Mouse (Mus musculus) liver, embryonic 13.5 days (tissue): ENCODE measurements around the gene Mlxip. TPM values are rescaled to one million over a fixed set of nuclear protein-coding genes. Genes with fewer than 3 reads are reported as not detected.
A peak's percentile ranks its signal among the peaks of the same experiment; 100 is the strongest.

Experiments
- ATAC-seq: fragments of 200-750 bp; cut with Nextera tagmentation; 2 replicates; pipeline ENCODE4 v1.8.0; 2017; ENCODE audit warnings: low read depth, mild to moderate bottlenecking, moderate number of reproducible peaks, moderate library complexity
- DNase-seq: peaks from one replicate; pipeline ENCODE4 v3.0.0; 2022
- H3K27ac ChIP-seq: fragments of 300-500 bp; sonication (generic); 2 replicates; pipeline ENCODE4 v1.5.1; 2015; ENCODE audit warnings: moderate library complexity, mild to moderate bottlenecking, inconsistent platforms
- H3K27me3 ChIP-seq: fragments of 300-500 bp; sonication (generic); 2 replicates; pipeline ENCODE4 v1.6.1; 2015; ENCODE audit warnings: mild to moderate bottlenecking, inconsistent platforms
- H3K36me3 ChIP-seq: fragments of 300-500 bp; sonication (generic); 2 replicates; pipeline ENCODE4 v1.6.1; 2015; ENCODE audit warnings: mild to moderate bottlenecking, inconsistent platforms
- H3K4me1 ChIP-seq: fragments of 300-500 bp; sonication (generic); replicated peaks from 2 replicates; pipeline ENCODE4 v1.6.1; 2015; ENCODE audit warnings: inconsistent platforms
- H3K4me2 ChIP-seq: fragments of 300-500 bp; sonication (generic); 2 replicates; pipeline ENCODE4 v1.6.1; 2015; ENCODE audit warnings: inconsistent platforms, mild to moderate bottlenecking, moderate library complexity
- H3K4me3 ChIP-seq: fragments of 300-500 bp; sonication (generic); replicated peaks from 2 replicates; pipeline ENCODE4 v1.5.1; 2015; ENCODE audit warnings: mild to moderate bottlenecking, inconsistent platforms
- H3K9ac ChIP-seq: fragments of 300-500 bp; sonication (generic); 2 replicates; pipeline ENCODE4 v1.6.1; 2015; ENCODE audit warnings: mild to moderate bottlenecking, inconsistent platforms
- H3K9me3 ChIP-seq: fragments of 300-500 bp; sonication (generic); replicated peaks from 2 replicates; pipeline ENCODE4 v1.6.1; 2016; ENCODE audit warnings: inconsistent platforms
- WGBS: fragments of 180-500 bp; shearing (Covaris S2); methylation state at CpG from one replicate; pipeline ENCODE4 v1.1.7; 2015; ENCODE audit not compliant: insufficient replicate concordance; 5-methylcytosine and 5-hydroxymethylcytosine counted together
- polyA plus RNA-seq: library from polyadenylated mRNA; unstranded; fragments of >200 nt; fragmentation: Nextera tagmentation; extraction: Ambion mirVana; gene quantifications from 2 replicates; pipeline ENCODE4 v1.2.1, GENCODE M21; 2015

Gene Mlxip
- 3.2 and 3.6 TPM in 2 replicates for polyA plus RNA-seq

DNA sequence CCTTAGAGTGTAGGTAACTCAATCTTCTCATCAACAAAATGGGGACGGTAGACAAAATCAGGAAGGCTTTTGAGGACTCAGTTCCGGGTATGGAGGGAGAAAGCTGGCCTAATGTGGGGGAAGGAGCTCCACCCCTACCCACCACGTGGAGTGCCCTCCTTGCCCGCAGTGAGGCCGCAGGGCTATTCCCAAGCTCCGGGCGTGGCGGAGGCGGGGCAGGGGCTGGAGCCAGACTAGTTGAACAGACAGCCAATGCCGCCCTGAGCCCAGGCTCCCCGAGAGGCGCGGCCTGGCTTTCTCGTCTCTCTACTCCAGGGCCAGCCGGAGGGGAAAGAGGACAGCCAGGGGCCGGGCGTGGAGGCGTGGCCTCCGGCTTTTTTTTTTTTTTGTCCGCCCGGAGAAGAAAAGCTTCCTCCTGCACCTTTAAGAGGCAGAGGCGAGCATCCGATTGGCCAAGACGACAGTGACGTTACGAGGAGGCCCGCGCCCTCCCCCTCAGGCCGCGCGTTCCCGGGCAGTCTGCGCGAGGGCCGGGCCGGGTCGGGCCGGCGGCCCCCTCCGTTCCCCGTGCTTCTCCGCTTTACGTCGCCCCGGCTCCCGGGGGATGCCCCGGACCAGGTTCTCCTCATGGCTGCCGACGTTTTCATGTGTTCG is at the start of gene Mlxip:
Mlxip (plus strand) TSS at position 496 of the 654 bp plus-strand sequence.
- Histone ChIP-seq H3K36me3 (no peaks in the 10 kb centered on the region), H3K4me3 (peak within 1 kb of the TSS; percentile 85), H3K27me3 (no peaks in the 10 kb centered on the region), H3K9ac (peak within 1 kb of the TSS; percentile 91), H3K27ac (peak within 1 kb of the TSS; percentile 76), H3K4me2 (peak within 1 kb of the TSS; percentile 100), H3K9me3 (no peaks in the 10 kb centered on the region), H3K4me1 (peaks cover 55% of the 10 kb centered on the region)
- DNase-seq (peak; percentile 90), ATAC-seq (peak; percentile 96)
- under 1% methylated on average over 43 of the region's 50 CpGs for WGBS

DNA sequence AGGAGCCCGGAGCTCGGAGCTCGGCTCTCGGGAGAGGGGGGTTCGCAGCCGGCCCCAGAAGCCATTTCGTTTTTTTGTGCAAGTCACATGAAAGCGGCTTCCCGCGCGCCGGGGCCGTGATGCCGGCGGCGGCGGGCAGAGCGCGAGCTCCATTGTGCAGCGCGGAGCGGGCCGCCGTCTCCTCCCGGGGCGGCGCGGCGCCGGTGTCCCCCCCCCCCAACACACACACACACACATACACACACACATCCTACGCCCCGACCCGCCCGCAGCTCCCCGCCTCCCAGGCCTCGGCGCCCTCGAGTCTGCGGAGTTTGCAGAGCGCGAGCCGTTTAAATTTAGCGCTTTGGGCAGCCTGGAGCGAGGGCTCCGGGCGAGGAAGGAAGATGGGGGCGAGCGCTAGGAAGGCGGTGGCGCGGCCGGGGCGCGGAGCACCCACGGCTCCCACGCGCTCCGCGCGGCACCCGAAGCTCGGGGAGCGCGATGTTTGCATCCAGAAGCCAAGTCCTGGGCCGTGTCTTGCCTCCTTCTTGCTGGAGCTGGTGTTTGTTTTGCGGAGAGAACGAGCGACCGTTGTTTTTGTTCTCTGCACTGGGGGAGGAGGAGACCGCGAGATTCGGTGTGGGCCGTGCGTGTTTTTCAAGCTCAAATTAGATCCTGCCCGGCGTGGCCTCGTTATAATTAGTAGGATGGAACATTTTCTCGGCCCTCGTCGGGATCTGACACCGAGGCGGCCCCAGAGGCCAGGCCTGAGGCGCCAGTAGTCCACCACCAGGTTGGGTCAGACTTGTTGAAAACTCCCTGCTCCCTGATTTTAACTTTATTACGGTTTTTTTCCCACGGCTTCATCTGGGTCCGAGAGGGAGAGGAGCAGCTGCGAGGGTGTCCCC is 49.4 kb upstream of the Mlxip start:
- H3K36me3 ChIP-seq: no peaks in the 10 kb centered on the region
- peak; percentile 47; the same call in 1 of the 2 replicates for ATAC-seq

DNA sequence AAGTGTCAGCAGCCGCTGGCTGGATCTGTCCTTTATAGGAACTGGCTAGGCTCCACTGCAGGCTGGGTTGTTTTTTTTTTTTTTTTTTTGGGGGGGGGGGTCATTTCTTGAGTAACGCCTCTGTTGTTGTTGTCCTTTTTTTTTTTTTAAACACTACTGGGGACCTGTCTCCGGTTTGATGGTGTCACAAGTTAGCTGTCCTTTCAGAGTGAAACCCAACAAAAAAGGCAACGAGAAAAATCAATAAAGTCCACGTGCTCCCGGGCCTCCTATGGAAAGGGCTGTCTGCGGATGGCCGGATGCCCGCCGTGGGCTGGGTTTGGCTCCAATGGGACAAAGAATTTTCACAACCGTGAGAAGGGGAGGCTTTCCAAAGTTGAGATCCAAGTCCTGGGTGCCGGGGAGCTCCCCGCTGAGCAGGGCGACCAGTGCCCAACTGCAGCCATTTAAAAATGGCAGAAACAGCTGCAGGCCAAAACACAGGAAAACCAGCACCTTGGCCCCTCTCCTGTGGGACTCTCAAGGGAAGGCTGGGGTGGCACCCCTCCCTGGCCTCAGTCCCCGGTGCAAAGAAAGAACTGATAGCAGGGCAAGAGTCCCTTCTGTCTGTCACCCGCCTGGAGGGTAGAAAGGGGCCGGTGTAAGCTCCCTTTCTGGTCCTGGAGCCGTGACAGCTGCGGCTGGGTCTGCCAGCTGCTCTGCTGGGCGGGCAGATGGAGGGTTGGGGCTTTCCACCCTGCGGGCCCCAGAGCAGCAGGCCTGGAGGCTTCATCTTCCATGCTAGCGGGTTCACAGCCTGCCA is 48.5 kb upstream of the Mlxip start:
- peak overlapping the region; percentile 97 for H3K4me2 ChIP-seq
- H3K27ac ChIP-seq: peak overlapping the region; percentile 88
- no peaks in the 10 kb centered on the region for H3K27me3 ChIP-seq
- DNase-seq: peak; percentile 10
- peak; percentile 10 for ATAC-seq
- H3K4me3 ChIP-seq: peak overlapping the region; percentile 93
- H3K9me3 ChIP-seq: no peaks in the 10 kb centered on the region
- 5% methylated on average over 22 of the region's 22 CpGs for WGBS
- peak overlapping the region; percentile 92 for H3K9ac ChIP-seq
- peaks cover 54% of the 10 kb centered on the region for H3K4me1 ChIP-seq
- H3K36me3 ChIP-seq: no peaks in the 10 kb centered on the region

More for the DNA sequence above, 49.4 kb upstream of the Mlxip start:
- Histone ChIP-seq H3K9ac (peak overlapping the region; percentile 92), H3K27ac (peak overlapping the region; percentile 88), H3K9me3 (no peaks in the 10 kb centered on the region), H3K27me3 (no peaks in the 10 kb centered on the region), H3K4me1 (peaks cover 49% of the 10 kb centered on the region), H3K4me3 (peak overlapping the region; percentile 93), H3K4me2 (peak overlapping the region; percentile 97)
- peak; percentile 26 for DNase-seq
- WGBS: under 1% methylated on average over 78 of the region's 87 CpGs

DNA sequence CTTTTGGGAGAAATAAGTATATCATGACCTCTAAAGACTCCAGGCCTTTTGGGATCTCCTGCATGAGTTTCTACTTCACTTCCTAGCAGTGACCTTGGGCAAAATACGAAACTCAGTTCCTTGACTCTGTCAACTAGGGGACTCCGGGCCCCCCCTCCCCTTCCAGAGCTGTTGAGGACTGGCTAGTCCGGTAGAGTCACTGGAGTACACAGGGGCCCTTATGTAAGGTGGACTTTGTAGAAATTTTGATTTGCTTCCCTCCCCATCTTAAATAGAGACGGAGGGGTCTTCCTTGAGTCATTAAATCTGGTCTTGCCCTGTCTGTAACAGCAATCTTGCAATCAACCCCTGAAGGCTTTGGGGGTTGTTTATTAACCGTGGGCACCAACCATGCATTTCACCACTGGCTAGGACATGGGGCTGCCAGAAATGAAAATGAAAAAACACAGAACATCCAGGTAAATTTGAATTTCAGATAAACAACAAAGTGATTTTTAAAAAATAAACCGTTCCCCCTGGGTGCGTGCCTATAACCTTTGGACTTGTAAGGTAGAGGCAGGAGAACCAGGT is 47.8 kb upstream of the Mlxip start:
- WGBS: 74% methylated on average over 7 of the region's 7 CpGs
- H3K9ac ChIP-seq: peak overlapping the region; percentile 92
- H3K27me3 ChIP-seq: no peaks in the 10 kb centered on the region
- peaks cover 54% of the 10 kb centered on the region for H3K4me1 ChIP-seq
- peaks cover 3% of the 10 kb centered on the region; the same call in 1 of the 2 replicates for H3K36me3 ChIP-seq
- ATAC-seq (no peak), DNase-seq (no peak)
- H3K9me3 ChIP-seq: no peaks in the 10 kb centered on the region
- peak overlapping the region; percentile 88 for H3K27ac ChIP-seq
- peak overlapping the region; percentile 93 for H3K4me3 ChIP-seq
- H3K4me2 ChIP-seq: peak overlapping the region; percentile 97

DNA sequence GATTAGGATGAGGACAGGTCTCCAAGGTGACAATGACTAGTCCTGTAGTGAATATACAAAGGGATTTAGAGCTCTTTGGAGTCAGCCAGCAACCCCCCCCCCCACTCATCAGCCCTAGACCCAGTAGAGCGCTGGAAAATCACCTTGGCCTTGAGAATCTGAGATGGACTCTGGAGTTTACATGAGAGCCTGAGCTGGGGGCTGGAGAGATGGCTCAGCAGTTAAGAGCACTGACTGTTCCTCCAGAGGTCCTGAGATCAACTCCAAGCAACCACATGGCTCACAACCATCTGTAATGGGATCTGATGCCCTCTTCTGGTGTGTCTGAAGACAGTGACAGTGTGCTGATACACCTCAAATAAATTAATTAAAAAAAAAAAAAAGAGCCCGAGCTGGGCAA is 46.6 kb upstream of the Mlxip start:
- H3K4me1 ChIP-seq: peaks cover 54% of the 10 kb centered on the region
- DNase-seq: no peak
- H3K9ac ChIP-seq: no peak overlapping the region
- no peaks in the 10 kb centered on the region for H3K27me3 ChIP-seq
- ATAC-seq: no peak
- H3K9me3 ChIP-seq: no peaks in the 10 kb centered on the region
- no peak overlapping the region for H3K4me3 ChIP-seq
- no peak overlapping the region for H3K27ac ChIP-seq
- peaks cover 14% of the 10 kb centered on the region; the same call in 1 of the 2 replicates for H3K36me3 ChIP-seq
- 76% methylated on average over 2 of the region's 2 CpGs for WGBS
- no peak overlapping the region for H3K4me2 ChIP-seq

DNA sequence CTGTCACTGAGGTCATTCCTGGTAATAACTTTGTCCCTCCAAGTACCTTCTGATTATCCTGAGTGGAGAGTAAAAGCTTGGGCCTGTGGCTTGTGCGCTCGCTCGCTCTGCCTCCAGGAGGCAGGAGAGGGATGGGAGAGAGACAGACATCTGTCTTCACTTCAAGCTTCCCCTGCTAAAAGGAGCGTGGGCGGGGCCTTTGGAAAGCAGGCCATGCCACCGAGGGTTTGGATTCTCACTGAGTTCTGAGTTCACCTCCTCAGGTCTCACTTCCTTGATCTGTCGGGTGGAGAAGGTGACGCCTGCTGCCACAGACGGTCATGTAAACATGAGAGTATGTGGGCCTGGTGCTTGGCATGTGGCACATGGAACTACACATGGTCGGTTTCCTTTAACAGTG is 44.2 kb upstream of the Mlxip start:
- Histone ChIP-seq H3K9me3 (no peaks in the 10 kb centered on the region), H3K4me1 (peaks cover 42% of the 10 kb centered on the region), H3K9ac (no peak overlapping the region), H3K36me3 (peaks cover 30% of the 10 kb centered on the region), H3K4me3 (no peak overlapping the region), H3K27ac (no peak overlapping the region), H3K4me2 (no peak overlapping the region), H3K27me3 (no peaks in the 10 kb centered on the region)
- ATAC-seq: no peak
- 46% methylated on average over 10 of the region's 10 CpGs for WGBS
- DNase-seq: peak; percentile 12

DNA sequence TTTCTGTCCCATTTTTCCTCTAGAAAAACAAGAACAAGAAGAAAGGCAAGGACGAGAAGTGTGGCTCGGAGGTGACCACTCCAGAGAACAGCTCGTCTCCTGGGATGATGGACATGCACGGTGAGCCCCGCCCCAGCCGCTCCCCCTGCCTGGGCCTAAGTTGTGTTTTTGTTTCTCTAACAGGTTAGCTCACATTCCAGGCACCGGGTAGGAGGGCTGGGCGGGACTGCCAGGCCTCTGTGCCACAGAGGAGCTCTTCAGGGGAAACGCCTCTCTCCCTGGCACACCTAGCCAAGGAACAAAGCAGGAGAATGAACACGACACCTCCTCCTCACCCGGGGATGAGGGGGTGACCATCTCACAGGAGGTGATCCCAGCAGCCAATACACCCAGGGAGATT is 38.7 kb upstream of the Mlxip start:
- Histone ChIP-seq H3K27ac (no peak overlapping the region), H3K4me1 (no peaks in the 10 kb centered on the region), H3K9ac (no peak overlapping the region), H3K4me2 (no peak overlapping the region), H3K27me3 (no peaks in the 10 kb centered on the region), H3K36me3 (peaks cover 77% of the 10 kb centered on the region), H3K9me3 (no peaks in the 10 kb centered on the region), H3K4me3 (no peak overlapping the region)
- WGBS: 84% methylated on average over 11 of the region's 11 CpGs
- no peak for ATAC-seq
- DNase-seq: no peak

DNA sequence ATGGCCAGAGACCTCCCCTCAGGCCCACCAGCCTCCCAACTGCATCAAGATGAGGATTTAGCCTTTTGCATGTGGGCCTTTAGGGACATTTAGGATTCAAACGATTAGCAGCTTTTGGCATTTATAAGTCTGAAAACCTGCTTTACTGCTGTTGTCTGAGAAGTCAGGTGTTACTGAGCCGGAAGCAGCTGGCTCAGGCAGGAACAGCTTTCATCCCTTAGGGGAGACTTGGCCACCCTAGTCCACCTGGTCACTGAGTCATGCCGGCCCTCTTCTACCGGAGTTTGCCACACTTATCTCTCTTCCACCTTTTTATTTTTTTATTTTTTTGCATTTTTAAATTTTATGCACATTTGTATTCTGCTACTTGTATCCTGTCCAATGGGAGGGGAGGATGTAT is 37.3 kb upstream of the Mlxip start:
- no peak for ATAC-seq
- WGBS: 82% methylated on average over 4 of the region's 4 CpGs
- Histone ChIP-seq H3K9ac (no peak overlapping the region), H3K27me3 (no peaks in the 10 kb centered on the region), H3K27ac (no peak overlapping the region), H3K4me1 (no peaks in the 10 kb centered on the region), H3K4me3 (no peak overlapping the region), H3K9me3 (no peaks in the 10 kb centered on the region), H3K4me2 (no peak overlapping the region), H3K36me3 (peaks cover 82% of the 10 kb centered on the region)
- DNase-seq: no peak

DNA sequence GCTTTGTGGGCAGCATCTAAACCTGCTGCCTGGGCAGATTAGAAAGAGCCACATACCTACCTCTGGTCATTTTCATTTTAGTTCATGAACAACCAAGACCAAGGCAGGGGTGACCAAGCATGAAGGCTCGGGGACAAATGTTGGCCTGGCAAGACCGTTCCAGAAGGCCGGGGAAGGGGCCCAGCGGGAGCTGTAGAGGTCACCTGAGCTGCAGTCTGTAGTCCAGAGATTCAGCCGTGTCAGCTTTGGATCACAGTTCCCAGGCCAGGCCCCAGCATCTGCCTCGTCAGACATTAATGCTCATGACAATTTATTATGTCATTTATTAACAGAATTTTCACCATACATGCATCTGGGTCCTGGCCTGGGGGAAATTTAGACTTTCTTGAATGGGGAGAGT is 35.2 kb upstream of the Mlxip start:
- Histone ChIP-seq H3K27me3 (no peaks in the 10 kb centered on the region), H3K9ac (no peak overlapping the region), H3K4me1 (no peaks in the 10 kb centered on the region), H3K9me3 (no peaks in the 10 kb centered on the region), H3K4me3 (no peak overlapping the region), H3K4me2 (no peak overlapping the region), H3K36me3 (peaks cover 91% of the 10 kb centered on the region), H3K27ac (no peak overlapping the region)
- ATAC-seq (no peak), DNase-seq (no peak)
- 85% methylated on average over 6 of the region's 6 CpGs for WGBS

DNA sequence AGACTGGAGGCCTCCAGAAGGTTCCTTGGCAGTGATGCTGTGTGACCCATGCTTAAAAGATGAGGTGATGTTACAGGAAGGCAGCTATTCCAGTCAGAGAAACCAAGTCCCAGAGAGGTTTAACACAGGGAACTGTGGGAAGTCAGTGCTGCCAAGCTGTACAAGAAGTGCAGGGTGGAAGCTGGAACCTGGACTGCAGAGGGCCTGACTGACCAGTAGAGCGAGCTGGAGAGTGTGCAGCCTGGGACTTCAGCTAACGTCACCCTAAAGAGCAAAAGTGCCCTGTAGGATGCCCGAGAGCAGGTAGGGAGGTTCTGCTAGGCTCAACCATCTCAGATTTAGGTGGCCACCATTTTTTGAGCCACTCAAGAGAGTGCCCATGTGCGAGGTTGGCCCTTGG is 31.7 kb upstream of the Mlxip start:
- H3K4me3 ChIP-seq: no peak overlapping the region
- 78% methylated on average over 4 of the region's 4 CpGs for WGBS
- H3K36me3 ChIP-seq: peaks cover 81% of the 10 kb centered on the region
- DNase-seq (no peak), ATAC-seq (no peak)
- H3K27ac ChIP-seq: no peak overlapping the region
- H3K27me3 ChIP-seq: no peaks in the 10 kb centered on the region
- H3K4me2 ChIP-seq: no peak overlapping the region
- H3K9me3 ChIP-seq: no peaks in the 10 kb centered on the region
- H3K9ac ChIP-seq: no peak overlapping the region
- H3K4me1 ChIP-seq: no peaks in the 10 kb centered on the region
